Mouse (Mus musculus) MEL (cell line): Measurements from ENCODE around the gene Coro2b.
A peak's percentile ranks its signal among the peaks of the same experiment; 100 is the strongest.

Experiments
- CHD2 ChIP-seq: IDR thresholded peaks from 2 replicates; pipeline ENCODE4 v1.6.1; 2011; ENCODE audit warnings: low read length, improper control_type of control experiment
- CTCF ChIP-seq, 3 experiments: IDR thresholded peaks in 2 of 3; conservative IDR thresholded peaks in 1 of 3; 2 replicates each; pipeline ENCODE4 v1.5.1; 2011 to 2012; ENCODE audit warnings: low read length in 3 of 3, low read depth in 2 of 3, mild to moderate bottlenecking in 2 of 3, improper control_type of control experiment in 1 of 3, inconsistent platforms in 1 of 3, mixed read lengths in 1 of 3, moderate library complexity in 1 of 3; ENCODE audit not compliant: control insufficient read depth in 1 of 3, insufficient read depth in 1 of 3, poor library complexity in 1 of 3, severe bottlenecking in 1 of 3
- ELF1 ChIP-seq: IDR thresholded peaks from 2 replicates; pipeline ENCODE4 v1.6.1; 2014; ENCODE audit warnings: low read depth, mild to moderate bottlenecking, inconsistent platforms, low read length, improper control_type of control experiment, moderate library complexity
- POLR2A ChIP-seq, 2 experiments: IDR thresholded peaks; 2 replicates each; pipeline ENCODE4 v1.6.1; 2011 to 2012; ENCODE audit warnings: low read length in 2 of 2, mild to moderate bottlenecking in 2 of 2, control low read depth in 1 of 2, improper control_type of control experiment in 1 of 2, low read depth in 1 of 2, moderate library complexity in 1 of 2; ENCODE audit not compliant: control insufficient read depth in 1 of 2, insufficient read depth in 1 of 2, poor library complexity in 1 of 2
- USF1 ChIP-seq: IDR thresholded peaks from 2 replicates; pipeline ENCODE4 v1.6.1; 2014; ENCODE audit warnings: low read depth, mild to moderate bottlenecking, inconsistent platforms, low read length, improper control_type of control experiment, moderate library complexity

DNA sequence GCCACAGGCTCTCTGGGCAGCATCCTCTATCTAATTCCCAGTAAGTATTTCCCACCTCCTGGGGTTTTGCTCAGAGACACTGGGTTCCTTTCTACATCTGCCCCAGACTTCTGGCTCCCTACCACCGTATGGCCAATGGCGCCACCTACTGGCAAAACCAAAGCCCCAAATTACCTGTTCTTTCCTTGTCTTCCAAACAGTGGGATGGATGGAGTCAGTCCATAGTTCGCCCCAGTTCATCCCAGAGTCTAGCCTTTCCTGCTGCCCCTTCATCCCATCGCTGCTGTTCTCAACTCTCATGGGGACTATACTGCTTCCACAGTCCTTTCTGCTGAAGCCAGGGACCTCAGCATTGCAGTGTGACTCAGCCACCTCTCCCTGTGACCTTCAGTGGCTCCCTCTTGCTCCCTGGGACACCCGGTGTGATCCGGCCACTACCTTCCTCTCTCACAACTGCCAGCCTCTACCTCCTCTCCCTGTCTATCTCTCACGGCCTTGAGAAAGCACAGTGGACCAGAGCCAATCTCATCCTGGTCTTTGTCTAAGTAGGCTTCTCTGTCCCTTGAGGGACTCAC, 16.6 kb upstream of the Coro2b start:
- TF ChIP-seq POLR2A (IDR thresholded peaks at IDR 0.05; ENCODE audit: control insufficient read depth in 1 of 2, insufficient read depth in 1 of 2, low read depth in 1 of 2, low read length in 2 of 2, poor library complexity in 1 of 2) (no peak), CTCF (IDR thresholded peaks at IDR 0.05 in 2 of 3, conservative IDR thresholded peaks at IDR 0.05 in 1 of 3; ENCODE audit: control insufficient read depth in 1 of 3, insufficient read depth in 1 of 3, low read depth in 2 of 3, low read length in 3 of 3, poor library complexity in 1 of 3, severe bottlenecking in 1 of 3) (peak; percentile 85 to 91 (median 90)), USF1 (no peak), ELF1 (no peak), CHD2 (no peak)
